Mouse (Mus musculus): ENCODE measurements around the gene Serpinb1c. TPM values are rescaled to one million over a fixed set of nuclear protein-coding genes. Genes with fewer than 3 reads are reported as not detected.
"Not testable (repeated sequence)": the region's sequence is repeated elsewhere in the genome, so short reads cannot be mapped to it uniquely, and the experiment has no call there.

The Serpinb1c gene
- total RNA-seq (2021), result 1 to 10 TPM; 1.2 TPM
- long read RNA-seq, experiment 1, result 0 reads
- long read RNA-seq, experiment 2, result 0 reads

- no peak for DNase-seq
Observed at GRCm38 (mm10) chr13:32898111-32898510, at the start of gene Serpinb1c. Gene Serpinb1c (minus strand): TSS chr13:32898211.

DNA sequence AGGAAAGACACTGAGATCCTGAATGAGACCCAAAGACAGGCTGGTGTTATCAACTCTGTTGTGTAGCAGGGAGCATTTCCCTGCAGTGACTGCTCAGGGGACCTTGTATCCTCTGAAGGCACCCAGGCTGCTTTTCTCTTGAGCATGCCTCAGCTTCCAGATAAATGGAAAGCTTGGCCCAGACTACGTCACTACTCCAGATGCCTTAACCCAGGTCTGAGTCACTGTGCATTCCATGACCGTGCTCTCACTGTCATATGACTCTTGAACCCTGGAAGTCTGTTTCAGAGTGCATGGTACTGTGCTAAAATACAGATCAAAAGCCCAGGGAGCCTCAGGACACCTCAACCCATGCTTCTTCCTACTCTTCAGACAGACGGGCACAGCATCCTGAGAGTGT, 41.2 kb upstream of the Serpinb1c start:
- not testable (repeated sequence) for DNase-seq

- DNase-seq, result not testable (repeated sequence)
Observed at GRCm38 (mm10) chr13:32938275-32938674, 40.3 kb upstream of the Serpinb1c start.

GRCm38 (mm10) chr13:32934706-32935381, 36.8 kb upstream of the Serpinb1c start:
- DNase-seq, result no peak

GRCm38 (mm10) chr13:32929107-32929750, 31.2 kb upstream of the Serpinb1c start:
- DNase-seq, result no peak

- no peak for DNase-seq
Observed at GRCm38 (mm10) chr13:32927241-32927640, 29.2 kb upstream of the Serpinb1c start.

DNA sequence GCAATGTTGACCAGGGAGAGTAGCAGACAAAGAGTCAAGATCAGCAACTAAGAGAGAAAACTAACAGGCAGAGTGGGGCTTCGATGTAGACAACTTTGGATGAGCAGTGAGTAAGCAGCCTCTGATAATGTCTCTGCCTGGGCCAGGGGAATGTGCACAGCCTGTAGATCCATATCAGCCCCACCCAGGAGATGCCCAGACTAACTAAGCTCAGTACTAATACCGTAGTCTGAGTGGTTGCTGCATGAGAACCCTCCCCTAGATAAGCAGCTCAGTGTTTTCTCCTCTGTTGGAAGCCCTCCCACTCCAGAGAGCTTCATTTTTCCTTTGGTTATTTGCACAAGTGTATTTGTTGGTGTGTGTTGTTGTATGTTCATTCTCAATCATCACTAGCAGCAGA, 28.6 kb upstream of the Serpinb1c start:
- no peak for DNase-seq

- DNase-seq, result no peak
Observed at GRCm38 (mm10) chr13:32924578-32925360, 26.8 kb upstream of the Serpinb1c start.

DNA sequence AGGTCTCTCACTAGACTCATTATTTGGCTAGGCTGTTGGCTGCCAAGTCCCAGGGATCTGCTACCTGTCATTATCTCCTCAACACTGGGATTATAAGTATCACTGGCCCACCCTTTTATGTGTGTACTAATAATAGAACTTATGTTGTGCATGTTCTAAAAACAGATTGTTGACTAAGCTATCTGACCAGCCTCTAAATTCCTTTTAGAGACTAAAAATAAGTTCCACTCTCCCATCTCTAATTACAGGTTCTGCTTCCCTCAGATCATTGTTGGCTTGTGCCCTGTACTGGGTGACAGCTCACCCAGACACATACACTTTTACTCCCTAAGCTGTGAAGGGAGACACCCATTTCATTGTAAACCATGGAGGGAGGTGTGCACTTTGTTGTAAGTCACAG, 24.6 kb upstream of the Serpinb1c start:
- DNase-seq, result no peak

DNA sequence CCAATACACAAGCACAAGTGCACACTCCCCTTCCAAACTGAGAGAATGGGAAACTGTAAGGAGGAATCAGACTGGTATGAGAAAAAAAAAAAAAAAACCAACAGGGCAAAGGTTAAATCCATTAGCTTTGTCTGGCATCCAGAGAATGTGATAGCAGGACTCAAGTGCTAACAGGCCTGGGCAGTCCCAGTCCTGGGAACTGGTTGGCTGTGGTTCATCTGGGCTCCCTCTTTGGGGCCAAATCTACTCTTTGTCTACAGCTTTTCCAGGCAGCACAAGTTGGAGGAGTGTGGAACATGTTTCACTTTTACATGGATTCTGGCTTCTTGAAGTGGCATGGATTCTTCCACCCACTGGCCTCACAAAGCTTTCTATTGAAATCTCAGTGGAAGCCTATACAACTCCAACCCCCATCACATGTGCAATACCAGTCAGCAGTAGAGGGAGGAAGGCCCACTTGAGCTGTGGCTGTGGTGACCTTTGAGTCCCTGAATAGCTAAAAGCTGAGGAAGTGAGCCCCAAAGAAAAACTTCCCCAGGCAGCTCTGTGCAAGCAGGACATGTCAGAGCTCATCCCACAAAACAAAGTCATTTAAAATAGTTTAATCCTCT, 14.9 kb upstream of the Serpinb1c start:
- no peak for DNase-seq

- DNase-seq, result no peak
Observed at GRCm38 (mm10) chr13:32908182-32908581, 10.2 kb upstream of the Serpinb1c start.

- peak; percentile 95 for DNase-seq
Observed at GRCm38 (mm10) chr13:32903211-32903873, 5.3 kb upstream of the Serpinb1c start.

DNA sequence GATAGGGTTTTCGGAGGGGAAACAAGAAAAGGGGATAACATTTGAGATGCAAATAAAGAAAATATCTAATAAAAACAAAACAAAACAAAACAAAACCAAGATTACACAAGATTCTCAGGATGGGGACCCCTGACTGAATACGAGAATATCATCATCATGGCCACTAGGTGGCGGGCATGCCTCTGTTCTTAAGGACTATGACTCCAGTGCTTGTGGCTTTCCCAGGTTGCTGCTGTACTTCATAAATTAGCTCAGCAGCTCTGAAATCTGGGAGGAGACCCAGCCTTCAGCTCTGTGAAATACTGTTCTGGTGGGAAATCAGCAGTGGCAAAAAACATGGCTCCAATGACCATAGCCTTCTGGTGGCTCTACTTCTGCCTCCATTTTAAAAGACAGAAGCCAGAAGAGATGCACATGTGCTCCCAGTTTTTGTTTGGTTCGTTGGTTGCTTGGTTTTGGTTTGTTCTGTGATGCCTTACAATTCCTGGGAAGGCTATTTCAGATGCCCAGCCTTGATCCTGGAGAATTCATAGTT, 4.5 kb upstream of the Serpinb1c start:
- peak; percentile 71 for DNase-seq

- DNase-seq, result peak; percentile 24
Observed at GRCm38 (mm10) chr13:32900639-32901038, 2.6 kb upstream of the Serpinb1c start.

GRCm38 (mm10) chr13:32899114-32899513, 1.1 kb upstream of the Serpinb1c start:
- DNase-seq, result not testable (repeated sequence)

DNA sequence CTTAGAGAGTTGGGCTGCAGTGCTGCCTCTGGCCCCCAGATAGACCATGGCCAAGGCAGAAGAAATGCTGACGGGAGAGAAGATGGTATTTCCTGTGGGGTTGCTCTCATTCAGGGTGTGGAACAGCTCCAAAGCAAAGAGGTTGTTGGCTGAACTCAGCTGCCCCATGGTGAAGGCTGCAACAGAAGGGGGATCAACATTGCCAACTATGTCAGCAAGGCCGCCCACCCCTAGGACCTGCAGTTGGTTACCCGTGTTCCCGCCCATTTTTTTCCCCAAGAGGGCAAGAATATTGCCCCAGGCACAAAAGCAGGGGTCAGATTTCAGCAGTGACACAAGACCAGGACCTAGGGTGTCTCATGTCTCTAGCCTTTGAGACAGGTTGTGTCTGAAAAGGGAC, 1.1 kb downstream of the Serpinb1c start:
- DNase-seq, result no peak

DNA sequence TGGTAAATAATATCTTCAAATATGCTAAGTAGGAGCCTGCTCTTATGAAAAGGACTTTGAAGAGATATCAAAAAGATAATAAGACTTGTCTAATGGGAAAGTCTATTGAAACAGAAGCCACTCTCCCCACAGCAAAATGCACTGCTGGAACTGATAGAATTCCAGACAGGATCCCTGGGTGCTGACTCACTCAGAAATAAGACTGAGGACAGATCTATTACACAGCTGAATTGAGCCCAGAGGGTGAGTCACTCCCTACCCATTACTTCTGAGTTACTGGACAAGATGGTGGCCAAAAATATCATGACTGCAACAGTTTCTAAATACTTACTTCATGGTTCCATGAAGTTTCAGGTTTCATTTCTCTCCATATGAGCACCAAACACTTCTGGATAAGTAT, 13.3 kb downstream of the Serpinb1c start:
- DNase-seq, result no peak

- DNase-seq, result no peak
Observed at GRCm38 (mm10) chr13:32873862-32874261, 24.1 kb downstream of the Serpinb1c start.

DNA sequence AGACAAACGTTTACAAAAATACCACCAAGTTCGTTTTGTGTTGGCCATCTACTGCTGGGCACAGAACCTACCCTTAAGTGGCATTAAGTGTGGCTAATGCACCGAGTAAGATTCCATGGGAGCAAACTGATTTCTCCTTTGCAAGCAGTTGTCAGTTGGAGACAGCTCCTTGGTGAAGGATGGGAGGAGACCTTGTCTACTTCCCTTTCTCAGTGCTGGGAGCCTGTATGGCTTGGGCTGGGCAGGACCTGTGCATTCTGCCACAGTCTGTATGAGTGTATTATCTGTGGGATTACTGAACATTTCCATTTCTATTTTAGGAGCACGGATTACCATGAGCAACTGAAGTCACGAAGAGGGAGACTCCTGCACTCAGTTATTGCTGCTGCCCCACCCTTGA, 29.2 kb downstream of the Serpinb1c start:
- no peak for DNase-seq

DNA sequence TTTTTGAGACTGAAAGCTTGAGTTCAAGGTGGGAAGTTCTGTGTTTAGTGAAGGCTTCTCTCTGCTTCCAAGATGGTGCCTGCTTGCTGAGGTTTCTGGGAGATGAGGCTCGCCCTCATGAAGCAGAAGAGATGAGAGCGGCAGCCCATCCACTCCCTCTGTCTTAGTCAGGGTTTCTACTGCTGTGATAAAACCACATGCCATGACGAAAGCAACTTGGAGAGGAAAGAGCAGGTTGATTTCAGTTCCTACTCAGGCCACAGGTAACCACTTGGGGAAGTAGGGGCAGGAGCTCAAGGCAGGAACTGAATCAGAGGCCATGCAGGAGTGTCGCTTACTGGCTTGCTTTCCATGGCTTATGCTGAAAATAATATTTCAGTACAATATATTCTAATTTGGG, 29.8 kb downstream of the Serpinb1c start:
- not testable (repeated sequence) for DNase-seq

- DNase-seq, result no peak
Observed at GRCm38 (mm10) chr13:32867030-32867429, 31.0 kb downstream of the Serpinb1c start.

- peak; percentile 73 for DNase-seq
Observed at GRCm38 (mm10) chr13:32866484-32866883, 31.5 kb downstream of the Serpinb1c start.

Measured in gastrocnemius, postnatal 10 days (tissue).